Comparison of ENCODE assay signal across 9 mouse cellular contexts in genomic region chr6:100610182-100610581, GRCm38 (mm10).
A peak's percentile ranks its signal among the peaks of the same experiment; 100 is the strongest.
DNase-seq lines count a peak whose midpoint lies in the region; ATAC-seq and TF ChIP-seq lines count a peak whose summit lies in the region.
"Had no signal": no experiment of that assay in that cellular context is flagged by ENCODE, and none has a peak within 500 bp of the region (broad histone marks: within the 10 kb centered on the region; RNA-seq: fewer than 3 reads in every experiment).

No protein-coding gene starts in this region.

- no peak overlapping the region for H3K4me3 ChIP-seq in liver, embryonic 11.5 days (ENCODE audit: low read depth, low read length)
- no peak overlapping the region for H3K4me3 ChIP-seq in MEL (ENCODE audit: control insufficient read depth in 1 of 2, insufficient read depth in 1 of 2, low read depth in 2 of 2, low read length in 2 of 2)
- no peak overlapping the region for H3K4me3 ChIP-seq in liver, postnatal 0 days (ENCODE audit: low read depth, low read length)

- peak in 2 of 3 experiments; percentile 37 to 43; a peak in 4 of 6 replicates for TF ChIP-seq CTCF in MEL (IDR thresholded peaks at IDR 0.05 in 2 of 3, conservative IDR thresholded peaks at IDR 0.05 in 1 of 3; ENCODE audit: control insufficient read depth in 1 of 3, insufficient read depth in 1 of 3, low read depth in 2 of 3, low read length in 3 of 3, poor library complexity in 1 of 3, severe bottlenecking in 1 of 3)
- 0 out of 2 replicates have a peak, but pooled peaks have one; percentile 25 for TF ChIP-seq CTCF in liver, postnatal 0 days (IDR thresholded peaks at IDR 0.05; ENCODE audit: low read depth)

- no peak overlapping the region for H3K4me2 ChIP-seq in liver, embryonic 11.5 days
- no peak overlapping the region for H3K4me2 ChIP-seq in liver, postnatal 0 days (ENCODE audit: low read depth, low read length)

- no peaks in the 10 kb centered on the region for H3K36me3 ChIP-seq in liver, embryonic 11.5 days (ENCODE audit: control insufficient read depth, insufficient read depth, low read length)
- peaks cover 2 to 3% of the 10 kb centered on the region in 2 experiments for H3K36me3 ChIP-seq in MEL (ENCODE audit: control insufficient read depth in 1 of 2, insufficient read depth in 2 of 2, low read length in 2 of 2)
- H3K36me3 ChIP-seq in liver, postnatal 0 days (replicated peaks; ENCODE audit: insufficient read depth, low read length) = no peaks in the 10 kb centered on the region

- H3K9ac ChIP-seq in liver, embryonic 11.5 days (ENCODE audit: low read depth, low read length) = no peak overlapping the region
- no peak overlapping the region for H3K9ac ChIP-seq in MEL (ENCODE audit: control insufficient read depth, low read depth, low read length, poor library complexity, severe bottlenecking)
- no peak overlapping the region for H3K9ac ChIP-seq in liver, postnatal 0 days (replicated peaks)

- H3K79me2 ChIP-seq in MEL (ENCODE audit: control insufficient read depth, insufficient read depth, low read length, poor library complexity) = no peaks in the 10 kb centered on the region

- H3K9me3 ChIP-seq in liver, embryonic 11.5 days (ENCODE audit: control insufficient read depth, low read length) = no peaks in the 10 kb centered on the region
- no peaks in the 10 kb centered on the region for H3K9me3 ChIP-seq in MEL (replicated peaks; ENCODE audit: insufficient read depth, low read length)
- no peaks in the 10 kb centered on the region for H3K9me3 ChIP-seq in liver, postnatal 0 days (ENCODE audit: low read length)

- ATAC-seq in liver, embryonic 11.5 days (replicated peaks; ENCODE audit: low FRiP score) = no peak
- ATAC-seq in liver, postnatal 0 days = 0 out of 2 replicates have a peak, but pooled peaks have one; percentile 23

- intact Hi-C loops in gastrocnemius, postnatal 36 days (cut with DNase I) = loop anchor here (5.0 kb wide), 1 partner anchor 267 kb away; no protein-coding TSS in a partner anchor

- peak; percentile 21 for DNase-seq in gastrocnemius, postnatal 10 days
- DNase-seq in gastrocnemius, postnatal 36 days = no peak
- DNase-seq in liver (peak; percentile 26), MEL (ENCODE audit: low read depth, low spot score) (peak; percentile 45)
- no peak for DNase-seq in liver, embryonic 11.5 days (ENCODE audit: low spot score)
- DNase-seq in liver, postnatal 0 days = peak; percentile 22
- no peak for DNase-seq in right cerebral cortex, postnatal 4 days
- no peak for DNase-seq in thymus, postnatal 36 days
- DNase-seq: kidney, adult 2 months had no signal

- WGBS in liver, embryonic 11.5 days = 75% methylated on average over 7 of the region's 8 CpGs
- 72% methylated on average over 8 of the region's 8 CpGs for WGBS in liver, postnatal 0 days (ENCODE audit: insufficient replicate concordance)

- no peak overlapping the region for H3K27ac ChIP-seq in liver, embryonic 11.5 days (ENCODE audit: low read depth, low read length)
- no peak overlapping the region for H3K27ac ChIP-seq in MEL (ENCODE audit: control insufficient read depth, low read depth, low read length)
- H3K27ac ChIP-seq in liver, postnatal 0 days (ENCODE audit: low read depth) = no peak overlapping the region

- TF ChIP-seq POLR2A in MEL (IDR thresholded peaks at IDR 0.05; ENCODE audit: control insufficient read depth in 1 of 2, insufficient read depth in 1 of 2, low read depth in 1 of 2, low read length in 2 of 2, poor library complexity in 1 of 2) = no peak

- no peaks in the 10 kb centered on the region for H3K4me1 ChIP-seq in liver, embryonic 11.5 days (replicated peaks; ENCODE audit: control insufficient read depth, insufficient read depth, low read length)
- H3K4me1 ChIP-seq in MEL (ENCODE audit: control insufficient read depth in 1 of 2, insufficient read depth in 2 of 2, low read length in 2 of 2) = no peaks in the 10 kb centered on the region
- H3K4me1 ChIP-seq in liver, postnatal 0 days (ENCODE audit: insufficient read depth) = no peaks in the 10 kb centered on the region

- peak; percentile 4; the same call in 1 of the 2 replicates for TF ChIP-seq RAD21 in MEL (IDR thresholded peaks at IDR 0.05; ENCODE audit: low read depth, low read length)

- no peaks in the 10 kb centered on the region for H3K27me3 ChIP-seq in liver, embryonic 11.5 days (replicated peaks; ENCODE audit: control insufficient read depth, insufficient read depth, low read length)
- no peaks in the 10 kb centered on the region for H3K27me3 ChIP-seq in MEL (ENCODE audit: control insufficient read depth in 1 of 2, insufficient read depth in 2 of 2, low read length in 2 of 2)
- H3K27me3 ChIP-seq in liver, postnatal 0 days (ENCODE audit: insufficient read depth, low read length) = no peaks in the 10 kb centered on the region

- TF ChIP-seq EP300 in MEL (IDR thresholded peaks at IDR 0.05; ENCODE audit: low read depth in 1 of 2, low read length in 2 of 2) = no peak
- no peak for TF ChIP-seq EP300 in liver, postnatal 0 days (IDR thresholded peaks at IDR 0.05; ENCODE audit: low read depth)

TF ChIP-seq in MEL, 35 proteins besides CTCF, POLR2A, EP300 and RAD21:
- TF ChIP-seq BHLHE40 (IDR thresholded peaks at IDR 0.05; ENCODE audit: borderline replicate concordance, low read depth, low read length) (no peak), POLR2AphosphoS5 (IDR thresholded peaks at IDR 0.05; ENCODE audit: borderline replicate concordance, low read depth, low read length) (no peak), MAX (IDR thresholded peaks at IDR 0.05; ENCODE audit: low read length) (no peak), USF1 (IDR thresholded peaks at IDR 0.05; ENCODE audit: low read depth, low read length) (peak; percentile 73), CHD1 (IDR thresholded peaks at IDR 0.05; ENCODE audit: low read depth, low read length) (no peak), NELFE (IDR thresholded peaks at IDR 0.05; ENCODE audit: low read depth, low read length) (no peak), GATA1 (IDR thresholded peaks at IDR 0.05; ENCODE audit: low read depth, low read length) (0 out of 2 replicates have a peak, but pooled peaks have one; percentile 17), MXI1 (IDR thresholded peaks at IDR 0.05; ENCODE audit: low read depth, low read length) (no peak), MEF2A (IDR thresholded peaks at IDR 0.05; ENCODE audit: extremely low read depth, insufficient replicate concordance, low read depth, low read length, poor library complexity, severe bottlenecking) (no peak), TAL1 (IDR thresholded peaks at IDR 0.05; ENCODE audit: low read length) (no peak), HCFC1 (IDR thresholded peaks at IDR 0.05; ENCODE audit: low read depth, low read length) (no peak), TBP (IDR thresholded peaks at IDR 0.05; ENCODE audit: low read depth, low read length) (no peak), JUND (IDR thresholded peaks at IDR 0.05; ENCODE audit: low read depth, low read length) (no peak), MYC (IDR thresholded peaks at IDR 0.05; ENCODE audit: low read depth, low read length) (no peak), UBTF (IDR thresholded peaks at IDR 0.05; ENCODE audit: borderline replicate concordance, insufficient read depth, low read depth, low read length) (no peak)

Comparison
In these comparisons a context has a peak if more than half of its experiments do, and no peak if none do; other contexts are left out.
1. DNase-seq: peak in gastrocnemius, postnatal 10 days (single experiment), liver (single experiment), MEL (single experiment) and liver, postnatal 0 days (single experiment); none in gastrocnemius, postnatal 36 days (0 of 2), liver, embryonic 11.5 days (single experiment), right cerebral cortex, postnatal 4 days (single experiment) and thymus, postnatal 36 days (0 of 2).